ENCODE assay signal across 8 mouse cellular contexts in the genomic region with DNA sequence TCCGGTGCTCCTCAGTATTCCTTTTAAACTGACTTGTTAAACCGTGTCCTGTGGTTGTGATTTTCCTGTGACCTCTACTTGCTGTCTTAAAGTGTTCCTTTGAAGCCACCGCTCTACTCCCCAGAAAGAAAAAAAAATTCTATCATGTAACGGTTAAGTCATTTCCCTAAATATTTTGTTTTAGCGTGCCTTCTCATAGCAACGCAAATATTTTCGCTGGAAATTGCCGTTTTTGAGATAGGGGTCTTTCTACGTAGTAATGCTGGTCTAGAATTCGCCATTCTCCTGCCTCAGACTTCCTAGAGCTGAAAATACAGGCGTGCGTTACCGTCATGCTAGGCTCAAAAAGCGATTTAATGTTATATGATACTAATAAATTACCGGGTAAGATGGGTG. TPM values are rescaled to one million over a fixed set of nuclear protein-coding genes. Genes with fewer than 3 reads are reported as not detected.
DNase-seq lines count a peak whose midpoint lies in the region; ATAC-seq and TF ChIP-seq lines count a peak whose summit lies in the region.

No protein-coding gene starts in this region.

- no peak overlapping the region for H3K27ac ChIP-seq in forebrain, embryonic 14.5 days (ENCODE audit: low read depth, low read length)
- H3K27ac ChIP-seq in liver, embryonic 12.5 days = peak overlapping the region; percentile 100

- peak overlapping the region; percentile 66 for H3K4me2 ChIP-seq in forebrain, embryonic 14.5 days (ENCODE audit: low read length)
- peak overlapping the region; percentile 82 for H3K4me2 ChIP-seq in liver, embryonic 12.5 days

- no peaks in the 10 kb centered on the region for H3K27me3 ChIP-seq in C2C12 (ENCODE audit: control insufficient read depth, insufficient read depth, insufficient read length)
- H3K27me3 ChIP-seq in forebrain, embryonic 14.5 days (replicated peaks; ENCODE audit: control insufficient read depth, insufficient read depth, low read length) = peaks cover 4% of the 10 kb centered on the region; the same call in 1 of the 2 replicates
- H3K27me3 ChIP-seq in liver, embryonic 12.5 days (replicated peaks) = no peaks in the 10 kb centered on the region

- H3K79me2 ChIP-seq in C2C12 (ENCODE audit: control insufficient read depth, insufficient read depth) = peaks cover 39% of the 10 kb centered on the region

- peak overlapping the region; percentile 92 for H3K9ac ChIP-seq in forebrain, embryonic 14.5 days (ENCODE audit: low read length)
- H3K9ac ChIP-seq in liver, embryonic 12.5 days = peak overlapping the region; percentile 98

- H3K79me3 ChIP-seq in C2C12 (ENCODE audit: low read depth) = peaks cover 37% of the 10 kb centered on the region

- H3K36me3 ChIP-seq in C2C12 (ENCODE audit: control insufficient read depth, insufficient read depth) = no peaks in the 10 kb centered on the region
- H3K36me3 ChIP-seq in forebrain, embryonic 14.5 days (ENCODE audit: control insufficient read depth, insufficient read depth, low read length) = no peaks in the 10 kb centered on the region
- H3K36me3 ChIP-seq in liver, embryonic 12.5 days = no peaks in the 10 kb centered on the region

- H3ac ChIP-seq in C2C12 (ENCODE audit: control insufficient read depth, insufficient read length, low read depth) = no peak overlapping the region

- WGBS in forebrain, embryonic 14.5 days = 9% methylated on average over 15 of the region's 15 CpGs
- WGBS in liver, embryonic 12.5 days (ENCODE audit: insufficient replicate concordance) = 4% methylated on average over 15 of the region's 15 CpGs

- peak overlapping the region; percentile 57 for H3K4me3 ChIP-seq in C2C12 (ENCODE audit: insufficient read depth, poor library complexity, severe bottlenecking)
- peak overlapping the region; percentile 84 for H3K4me3 ChIP-seq in forebrain, embryonic 14.5 days (ENCODE audit: low read depth, low read length)
- peak overlapping the region; percentile 89 for H3K4me3 ChIP-seq in liver, embryonic 12.5 days

- peaks cover 4% of the 10 kb centered on the region; the same call in 1 of the 2 replicates for H3K9me3 ChIP-seq in forebrain, embryonic 14.5 days (replicated peaks; ENCODE audit: control insufficient read depth, low read length)
- H3K9me3 ChIP-seq in liver, embryonic 12.5 days (replicated peaks) = no peaks in the 10 kb centered on the region

- intact Hi-C loops in gastrocnemius, postnatal 14 days (cut with DNase I; ENCODE audit: low total_unique reads) = no loop called here

- H3K4me1 ChIP-seq in forebrain, embryonic 14.5 days (ENCODE audit: control insufficient read depth, insufficient read depth, low read length) = no peaks in the 10 kb centered on the region; the same call in 1 of the 2 replicates
- peaks cover 47% of the 10 kb centered on the region for H3K4me1 ChIP-seq in liver, embryonic 12.5 days

- peak; percentile 3 for ATAC-seq in forebrain, embryonic 14.5 days
- ATAC-seq in liver, embryonic 12.5 days = no peak

- DNase-seq in embryo, embryonic 10 days (ENCODE audit: low spot score) = peak; percentile 6
- DNase-seq in embryo, embryonic 10.5 days (ENCODE audit: low spot score) = no peak
- DNase-seq in forebrain, embryonic 14.5 days (ENCODE audit: low spot score) = no peak
- DNase-seq in urinary bladder, postnatal 14 days (ENCODE audit: low spot score) = no peak
- DNase-seq in gastrocnemius, postnatal 14 days = no peak
- DNase-seq in left cerebral cortex, adult 9 months (ENCODE audit: low spot score in 2 of 2) = no peak

- no peak for TF ChIP-seq CTCF in C2C12 (IDR thresholded peaks at IDR 0.05; ENCODE audit: control insufficient read depth, insufficient read depth, insufficient read length)

TF ChIP-seq in C2C12, 6 proteins besides CTCF, POLR2A, EP300 and RAD21:
- no peak for TF ChIP-seq MAX (IDR thresholded peaks at IDR 0.05)
- TF ChIP-seq MYOD1 (IDR thresholded peaks at IDR 0.05; ENCODE audit: control insufficient read depth, insufficient read length, low read depth) = no peak
- no peak for TF ChIP-seq CEBPB (IDR thresholded peaks at IDR 0.05; ENCODE audit: low read depth)
- no peak for TF ChIP-seq MYOG (IDR thresholded peaks at IDR 0.05; ENCODE audit: control insufficient read depth, extremely low read depth, insufficient read length)
- TF ChIP-seq FOSL1 (IDR thresholded peaks at IDR 0.05; ENCODE audit: insufficient read depth, low read length, poor library complexity, severe bottlenecking) = no peak
- TF ChIP-seq USF1 (IDR thresholded peaks at IDR 0.05; ENCODE audit: low read depth) = no peak

RNA-seq across cellular contexts. Expression of a gene that starts 4.0 kb away (rescaled TPM):
- 8.3 TPM for polyA plus RNA-seq in C2C12 (2012; fragmentation: generic; extraction: Trizol)
- 85.2 and 90.2 TPM in 2 replicates for polyA plus RNA-seq in forebrain, embryonic 14.5 days (2014; fragmentation: Nextera tagmentation; extraction: Ambion mirVana)
- 52.6 and 53.9 TPM in 2 replicates for polyA plus RNA-seq in liver, embryonic 12.5 days (2016; fragmentation: Nextera tagmentation; extraction: Ambion mirVana)
- total RNA-seq in gastrocnemius, postnatal 14 days (2021) = 100 to 1,000 TPM in 1 of 2 experiments, 10 to 100 TPM in 1; 96.7 to 118 TPM

RNA-seq across cellular contexts. Expression of a gene that starts 43.6 kb away (rescaled TPM):
- 0.41 TPM for polyA plus RNA-seq in C2C12 (2012; fragmentation: generic; extraction: Trizol)
- 1.9 and 2.3 TPM in 2 replicates for polyA plus RNA-seq in forebrain, embryonic 14.5 days (2014; fragmentation: Nextera tagmentation; extraction: Ambion mirVana)
- 3.4 and 3.5 TPM in 2 replicates for polyA plus RNA-seq in liver, embryonic 12.5 days (2016; fragmentation: Nextera tagmentation; extraction: Ambion mirVana)
- 1 to 10 TPM; 4.5 to 4.9 TPM for total RNA-seq in gastrocnemius, postnatal 14 days (2021)

RNA-seq across cellular contexts. Expression of a gene that starts 44.2 kb away (rescaled TPM):
- polyA plus RNA-seq in C2C12 (2012; fragmentation: generic; extraction: Trizol) = 0.66 TPM
- polyA plus RNA-seq in forebrain, embryonic 14.5 days (2014; fragmentation: Nextera tagmentation; extraction: Ambion mirVana) = 2.5 and 3.1 TPM in 2 replicates
- 5.7 and 5.8 TPM in 2 replicates for polyA plus RNA-seq in liver, embryonic 12.5 days (2016; fragmentation: Nextera tagmentation; extraction: Ambion mirVana)
- 1 to 10 TPM; 5.2 to 5.5 TPM for total RNA-seq in gastrocnemius, postnatal 14 days (2021)

RNA-seq across cellular contexts. Expression of a gene that starts 58.5 kb away (rescaled TPM):
- polyA plus RNA-seq in C2C12 (2012; fragmentation: generic; extraction: Trizol) = 1.6 TPM
- polyA plus RNA-seq in forebrain, embryonic 14.5 days (2014; fragmentation: Nextera tagmentation; extraction: Ambion mirVana) = 17.6 and 17.7 TPM in 2 replicates
- polyA plus RNA-seq in liver, embryonic 12.5 days (2016; fragmentation: Nextera tagmentation; extraction: Ambion mirVana) = 3.6 and 4.0 TPM in 2 replicates
- total RNA-seq in gastrocnemius, postnatal 14 days (2021) = 1 to 10 TPM; 2.1 to 2.3 TPM
